Mouse (Mus musculus) myocyte (in vitro differentiated cells): ENCODE results near the gene Tpcn1. TPM values are rescaled to one million over a fixed set of nuclear protein-coding genes. Genes with fewer than 3 reads are reported as not detected.
A peak's percentile ranks its signal among the peaks of the same experiment; 100 is the strongest.

ENCODE experiments used
- H3K27me3 ChIP-seq: one replicate; pipeline ENCODE4 v1.6.1; 2011; ENCODE audit not compliant: control insufficient read depth, insufficient read depth, insufficient read length
- H3K36me3 ChIP-seq: one replicate; pipeline ENCODE4 v1.6.1; 2011; ENCODE audit not compliant: control insufficient read depth, insufficient read depth
- H3K4me2 ChIP-seq: one replicate; pipeline ENCODE4 v1.6.1; 2011; ENCODE audit warnings: low read depth, control low read depth
- H3K4me3 ChIP-seq: one replicate; pipeline ENCODE4 v1.5.1; 2011; ENCODE audit warnings: mild to moderate bottlenecking, control low read depth, moderate library complexity
- H3K79me2 ChIP-seq: one replicate; pipeline ENCODE4 v1.6.1; 2011; ENCODE audit not compliant: control insufficient read depth, insufficient read depth
- H3ac ChIP-seq: one replicate; pipeline ENCODE4 v1.6.1; 2011; ENCODE audit not compliant: control insufficient read depth, insufficient read length
- CEBPB ChIP-seq: IDR thresholded peaks from 2 replicates; pipeline ENCODE4 v1.6.1; 2011; ENCODE audit warnings: mild to moderate bottlenecking, moderate library complexity; ENCODE audit not compliant: poor library complexity, insufficient read depth, severe bottlenecking
- E2F4 ChIP-seq: IDR thresholded peaks from one replicate; pipeline ENCODE4 v1.6.1; 2011; ENCODE audit warnings: mild to moderate bottlenecking, control low read depth, moderate library complexity; ENCODE audit not compliant: insufficient read depth
- MAX ChIP-seq: IDR thresholded peaks from one replicate; pipeline ENCODE4 v1.6.1; 2011; ENCODE audit warnings: low read depth, mild to moderate bottlenecking, control low read depth
- MYOD1 ChIP-seq, 3 experiments: IDR thresholded peaks; one replicate each; pipeline ENCODE4 v1.6.1; 2011; ENCODE audit warnings: control low read depth in 2 of 3, low read depth in 2 of 3, mild to moderate bottlenecking in 2 of 3, moderate library complexity in 1 of 3; ENCODE audit not compliant: insufficient read length in 2 of 3, control insufficient read depth in 1 of 3
- MYOG ChIP-seq, 3 experiments: IDR thresholded peaks; one replicate each; pipeline ENCODE4 v1.6.1; 2011; ENCODE audit warnings: control low read depth in 2 of 3, low read depth in 2 of 3, mild to moderate bottlenecking in 2 of 3; ENCODE audit not compliant: insufficient read length in 2 of 3, control insufficient read depth in 1 of 3, insufficient read depth in 1 of 3
- POLR2A ChIP-seq: IDR thresholded peaks from one replicate; pipeline ENCODE4 v1.6.1; 2011; ENCODE audit warnings: low read depth, mild to moderate bottlenecking, control low read depth, moderate library complexity; ENCODE audit not compliant: insufficient read length
- POLR2AphosphoS2 ChIP-seq: IDR thresholded peaks from one replicate; pipeline ENCODE4 v1.6.1; 2011; ENCODE audit warnings: low read depth, control low read depth; ENCODE audit not compliant: insufficient read length
- REST ChIP-seq: IDR thresholded peaks from one replicate; pipeline ENCODE4 v1.6.1; 2011; ENCODE audit warnings: mild to moderate bottlenecking, control low read depth, moderate library complexity; ENCODE audit not compliant: insufficient read depth, insufficient read length
- SRF ChIP-seq: IDR thresholded peaks from one replicate; pipeline ENCODE4 v1.6.1; 2011; ENCODE audit warnings: low read depth; ENCODE audit not compliant: control insufficient read depth, insufficient read length
- TCF12 ChIP-seq: IDR thresholded peaks from one replicate; pipeline ENCODE4 v1.6.1; 2011; ENCODE audit warnings: mild to moderate bottlenecking, control low read depth; ENCODE audit not compliant: poor library complexity, insufficient read depth, severe bottlenecking
- TCF3 ChIP-seq: IDR thresholded peaks from one replicate; pipeline ENCODE4 v1.6.1; 2011; ENCODE audit warnings: low read depth, control low read depth; ENCODE audit not compliant: insufficient read length
- USF1 ChIP-seq: IDR thresholded peaks from one replicate; pipeline ENCODE4 v1.6.1; 2011; ENCODE audit warnings: low read depth, mild to moderate bottlenecking, control low read depth, moderate library complexity
- polyA plus RNA-seq: library from polyadenylated mRNA; unstranded; fragments of >200 nt; fragmentation: generic; extraction: Trizol; gene quantifications from one replicate; pipeline ENCODE4 v1.2.1, GENCODE M21; 2012; ENCODE audit warnings: missing spikeins

Tpcn1 gene
- polyA plus RNA-seq, 1 experiment, result 88.7 TPM

- Histone ChIP-seq H3ac (no peak overlapping the region), H3K4me2 (peak overlapping the region; percentile 81), H3K27me3 (no peaks in the 10 kb centered on the region), H3K36me3 (peaks cover 20% of the 10 kb centered on the region), H3K4me3 (no peak overlapping the region), H3K79me2 (peaks cover 49% of the 10 kb centered on the region)
- TF ChIP-seq USF1 (no peak), E2F4 (no peak), POLR2AphosphoS2 (peak; percentile 51), POLR2A (no peak), TCF12 (no peak), MYOD1 (IDR thresholded peaks at IDR 0.05; ENCODE audit: control insufficient read depth in 1 of 3, insufficient read length in 2 of 3, low read depth in 2 of 3) (peak in 2 of 3 experiments; percentile 76 to 87), MYOG (IDR thresholded peaks at IDR 0.05; ENCODE audit: control insufficient read depth in 1 of 3, insufficient read depth in 1 of 3, insufficient read length in 2 of 3, low read depth in 2 of 3) (peak in 2 of 3 experiments; percentile 28 to 66), REST (no peak), TCF3 (no peak), MAX (no peak), SRF (no peak), CEBPB (no peak)
Measured at GRCm38 (mm10) chr5:120577935-120578441, 10.5 kb downstream of the Tpcn1 start.

- Histone ChIP-seq H3K4me3 (no peak overlapping the region), H3K36me3 (peaks cover 21% of the 10 kb centered on the region), H3K27me3 (no peaks in the 10 kb centered on the region), H3ac (no peak overlapping the region), H3K4me2 (peak overlapping the region; percentile 81), H3K79me2 (peaks cover 58% of the 10 kb centered on the region)
- no peak for TF ChIP-seq TCF3
- no peak for TF ChIP-seq SRF
- no peak for TF ChIP-seq E2F4
- TF ChIP-seq MAX, result no peak
- TF ChIP-seq POLR2AphosphoS2, result peak; percentile 50
- TF ChIP-seq POLR2A, result no peak
- peak in 1 of 3 experiments; percentile 12 for TF ChIP-seq MYOG (IDR thresholded peaks at IDR 0.05; ENCODE audit: control insufficient read depth in 1 of 3, insufficient read depth in 1 of 3, insufficient read length in 2 of 3, low read depth in 2 of 3)
- TF ChIP-seq MYOD1 (IDR thresholded peaks at IDR 0.05; ENCODE audit: control insufficient read depth in 1 of 3, insufficient read length in 2 of 3, low read depth in 2 of 3), result peak in 2 of 3 experiments; percentile 86 to 97
- no peak for TF ChIP-seq CEBPB
- no peak for TF ChIP-seq REST
- TF ChIP-seq TCF12, result no peak
- TF ChIP-seq USF1, result no peak
Measured at GRCm38 (mm10) chr5:120576781-120577301, 11.6 kb downstream of the Tpcn1 start.

GRCm38 (mm10) chr5:120574469-120575063 lies 13.9 kb downstream of the Tpcn1 start:
- Histone ChIP-seq H3K79me2 (peaks cover 66% of the 10 kb centered on the region), H3ac (no peak overlapping the region), H3K4me2 (no peak overlapping the region), H3K4me3 (no peak overlapping the region), H3K27me3 (no peaks in the 10 kb centered on the region), H3K36me3 (peaks cover 13% of the 10 kb centered on the region)
- TF ChIP-seq USF1 (no peak), MAX (no peak), MYOD1 (IDR thresholded peaks at IDR 0.05; ENCODE audit: control insufficient read depth in 1 of 3, insufficient read length in 2 of 3, low read depth in 2 of 3) (no peak), MYOG (IDR thresholded peaks at IDR 0.05; ENCODE audit: control insufficient read depth in 1 of 3, insufficient read depth in 1 of 3, insufficient read length in 2 of 3, low read depth in 2 of 3) (no peak), POLR2A (no peak), E2F4 (no peak), REST (no peak), TCF3 (no peak), TCF12 (no peak), CEBPB (no peak)

- no peak for TF ChIP-seq TCF12
- no peak overlapping the region for H3K4me3 ChIP-seq
- peaks cover 73% of the 10 kb centered on the region for H3K79me2 ChIP-seq
- peak overlapping the region; percentile 7 for H3K4me2 ChIP-seq
- no peak overlapping the region for H3ac ChIP-seq
- H3K36me3 ChIP-seq, result peaks cover 16% of the 10 kb centered on the region
- no peaks in the 10 kb centered on the region for H3K27me3 ChIP-seq
Measured at GRCm38 (mm10) chr5:120571056-120571740, 17.3 kb downstream of the Tpcn1 start.
